Mouse (Mus musculus): ENCODE data around the gene Arhgef19. TPM values are rescaled to one million over a fixed set of nuclear protein-coding genes. Genes with fewer than 3 reads are reported as not detected.

Gene Arhgef19
- 1.7 and 2.0 TPM in 2 replicates for polyA plus RNA-seq (2015; fragmentation: Nextera tagmentation; extraction: Ambion mirVana)

DNA sequence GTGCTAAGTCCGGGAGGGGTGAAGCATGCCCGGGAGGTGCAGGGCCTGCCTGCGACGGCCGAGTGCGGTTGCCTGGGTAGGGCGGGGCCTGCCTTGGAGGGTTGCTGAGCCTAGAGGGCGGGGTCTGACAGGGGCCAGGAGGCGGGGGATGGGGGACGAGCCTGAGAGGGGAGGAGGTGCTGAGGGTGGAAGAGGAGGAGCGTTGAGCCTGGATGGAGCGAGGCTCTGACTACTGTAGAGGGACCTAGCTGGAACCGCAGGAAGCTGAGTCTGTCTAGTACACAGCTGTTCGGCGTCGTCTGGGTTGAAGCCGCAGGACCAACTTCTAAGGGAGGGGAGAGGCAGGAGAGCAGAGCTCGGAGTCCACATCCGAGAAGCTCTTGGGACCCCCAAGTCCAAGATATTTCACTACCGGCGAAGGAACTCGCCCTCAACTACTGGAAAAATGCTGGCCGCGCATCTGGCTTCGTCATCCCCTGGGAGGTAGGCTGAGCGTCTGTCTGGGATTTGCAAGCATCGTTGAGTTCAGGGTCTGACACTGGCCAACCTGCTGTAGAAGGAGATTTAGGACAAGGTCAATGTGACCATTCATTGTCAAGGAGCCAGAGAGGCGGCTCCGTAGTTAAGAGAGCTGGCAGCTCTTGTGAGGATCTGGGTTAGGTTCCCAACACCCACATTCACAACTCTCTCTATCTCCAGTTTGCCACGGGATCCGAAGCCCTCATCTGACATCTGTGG is at the start of gene Arhgef19:
Gene Arhgef19 (plus strand): TSS at position 112 of the 738 bp plus-strand sequence.
- Histone ChIP-seq H3K4me2 (ENCODE audit: low read length) (peak within 1 kb of the TSS; percentile 58), H3K27ac (ENCODE audit: low read depth, low read length) (no peak within 1 kb of the TSS), H3K9ac (ENCODE audit: low read depth, low read length) (peak within 1 kb of the TSS; percentile 54), H3K4me3 (ENCODE audit: low read length) (peak within 1 kb of the TSS; percentile 38), H3K4me1 (ENCODE audit: control insufficient read depth, insufficient read depth, low read depth, low read length) (peaks cover 15% of the 10 kb centered on the region), H3K9me3 (ENCODE audit: control insufficient read depth, low read length) (no peaks in the 10 kb centered on the region), H3K36me3 (ENCODE audit: control insufficient read depth, insufficient read depth, low read length) (no peaks in the 10 kb centered on the region), H3K27me3 (replicated peaks; ENCODE audit: control insufficient read depth, insufficient read depth, low read length) (peaks cover 25% of the 10 kb centered on the region)
- peak; percentile 83 for ATAC-seq
- WGBS = 2% methylated on average over 31 of the region's 31 CpGs

DNA sequence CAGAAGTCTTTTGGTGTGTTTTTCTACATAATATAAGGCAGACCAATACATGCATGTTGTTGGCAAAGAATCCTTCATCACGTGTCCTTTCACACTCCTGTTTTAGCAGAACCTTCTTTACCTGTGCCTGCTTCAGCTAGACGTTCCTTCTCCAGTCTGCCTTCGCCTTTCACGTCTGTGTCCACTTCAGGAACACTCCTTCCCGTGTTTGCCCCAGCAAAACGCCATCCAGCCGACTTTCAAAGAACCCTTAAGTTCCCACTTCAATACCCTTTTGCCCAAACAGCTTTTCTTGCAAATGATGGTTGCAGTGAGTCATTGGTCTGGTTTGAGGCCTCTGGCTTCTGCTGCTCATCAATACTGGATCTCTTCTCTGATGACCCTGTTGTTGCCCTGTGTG is 48.0 kb upstream of the Arhgef19 start:
- Histone ChIP-seq H3K27me3 (replicated peaks; ENCODE audit: control insufficient read depth, insufficient read depth, low read length) (no peaks in the 10 kb centered on the region), H3K4me1 (ENCODE audit: control insufficient read depth, insufficient read depth, low read depth, low read length) (peaks cover 4% of the 10 kb centered on the region; the same call in 1 of the 2 replicates), H3K27ac (ENCODE audit: low read depth, low read length) (no peak overlapping the region), H3K4me2 (ENCODE audit: low read length) (no peak overlapping the region), H3K9me3 (ENCODE audit: control insufficient read depth, low read length) (no peaks in the 10 kb centered on the region), H3K4me3 (ENCODE audit: low read length) (no peak overlapping the region), H3K9ac (ENCODE audit: low read depth, low read length) (no peak overlapping the region), H3K36me3 (ENCODE audit: control insufficient read depth, insufficient read depth, low read length) (peaks cover 14% of the 10 kb centered on the region)
- 93% methylated on average over 7 of the region's 7 CpGs for WGBS
- ATAC-seq = no peak

DNA sequence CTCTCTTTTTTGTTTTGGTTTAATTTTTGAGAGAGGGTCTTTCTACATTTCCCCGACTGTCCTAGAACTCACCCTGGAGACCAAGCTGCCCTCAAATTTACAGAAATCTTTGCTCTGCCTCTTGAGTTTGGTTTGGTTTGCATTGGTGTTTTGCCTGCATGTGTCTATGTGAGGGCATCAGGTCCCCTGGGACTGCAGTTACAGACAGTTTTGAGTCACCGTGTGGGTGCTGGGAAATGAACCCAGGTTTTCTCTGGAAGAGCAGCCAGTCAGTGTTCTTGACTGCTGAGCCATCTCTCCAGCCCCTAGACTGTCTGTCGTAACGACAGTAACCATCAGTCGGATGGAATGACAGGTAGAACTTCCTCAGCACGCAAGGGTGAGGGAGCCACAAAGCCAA is 44.7 kb upstream of the Arhgef19 start:
- no peak for ATAC-seq
- Histone ChIP-seq H3K36me3 (ENCODE audit: control insufficient read depth, insufficient read depth, low read length) (peaks cover 32% of the 10 kb centered on the region), H3K27me3 (replicated peaks; ENCODE audit: control insufficient read depth, insufficient read depth, low read length) (no peaks in the 10 kb centered on the region), H3K27ac (ENCODE audit: low read depth, low read length) (no peak overlapping the region), H3K4me2 (ENCODE audit: low read length) (no peak overlapping the region), H3K4me1 (ENCODE audit: control insufficient read depth, insufficient read depth, low read depth, low read length) (no peaks in the 10 kb centered on the region), H3K4me3 (ENCODE audit: low read length) (no peak overlapping the region), H3K9me3 (ENCODE audit: control insufficient read depth, low read length) (no peaks in the 10 kb centered on the region), H3K9ac (ENCODE audit: low read depth, low read length) (no peak overlapping the region)
- 95% methylated on average over 6 of the region's 6 CpGs for WGBS

DNA sequence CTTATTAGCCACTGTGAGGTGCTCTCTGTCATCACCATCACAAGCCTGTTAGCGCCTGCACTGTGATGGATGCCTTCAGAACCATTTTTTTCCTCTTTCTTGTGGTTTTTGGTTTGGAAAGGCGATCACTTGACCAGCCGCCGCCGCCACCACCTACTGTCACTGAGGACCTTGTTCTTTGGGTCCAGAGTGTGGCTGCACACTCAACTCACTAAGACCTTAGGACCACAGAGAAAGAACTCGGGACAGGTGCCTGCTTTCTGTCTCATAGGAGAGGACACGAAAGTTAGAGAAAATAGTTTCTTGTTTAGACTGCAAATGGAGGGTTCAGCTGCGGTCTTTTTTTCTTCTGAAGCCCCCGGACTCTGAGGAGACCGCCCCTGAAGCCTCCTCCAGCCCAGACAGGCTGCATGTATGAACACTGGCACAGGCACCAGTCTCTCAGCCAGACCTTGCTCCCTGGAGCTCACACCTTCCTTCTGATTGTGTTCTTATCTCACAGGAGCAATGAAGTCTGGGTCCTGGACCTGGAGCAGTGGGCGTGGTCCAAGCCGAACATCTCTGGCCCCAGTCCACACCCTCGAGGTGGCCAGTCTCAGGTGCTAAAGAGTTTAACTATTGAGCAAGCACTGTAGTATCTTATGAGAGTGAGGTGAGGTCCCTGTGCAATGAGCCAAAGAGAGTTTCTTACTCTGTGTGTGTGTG is 42.2 kb upstream of the Arhgef19 start:
- H3K9me3 ChIP-seq (ENCODE audit: control insufficient read depth, low read length) = no peaks in the 10 kb centered on the region
- no peaks in the 10 kb centered on the region for H3K4me1 ChIP-seq (ENCODE audit: control insufficient read depth, insufficient read depth, low read depth, low read length)
- no peak overlapping the region for H3K4me2 ChIP-seq (ENCODE audit: low read length)
- no peak for ATAC-seq
- H3K9ac ChIP-seq (ENCODE audit: low read depth, low read length) = no peak overlapping the region
- no peak overlapping the region for H3K4me3 ChIP-seq (ENCODE audit: low read length)
- 97% methylated on average over 13 of the region's 13 CpGs for WGBS
- no peaks in the 10 kb centered on the region for H3K27me3 ChIP-seq (replicated peaks; ENCODE audit: control insufficient read depth, insufficient read depth, low read length)
- no peak overlapping the region for H3K27ac ChIP-seq (ENCODE audit: low read depth, low read length)
- H3K36me3 ChIP-seq (ENCODE audit: control insufficient read depth, insufficient read depth, low read length) = peaks cover 30% of the 10 kb centered on the region

DNA sequence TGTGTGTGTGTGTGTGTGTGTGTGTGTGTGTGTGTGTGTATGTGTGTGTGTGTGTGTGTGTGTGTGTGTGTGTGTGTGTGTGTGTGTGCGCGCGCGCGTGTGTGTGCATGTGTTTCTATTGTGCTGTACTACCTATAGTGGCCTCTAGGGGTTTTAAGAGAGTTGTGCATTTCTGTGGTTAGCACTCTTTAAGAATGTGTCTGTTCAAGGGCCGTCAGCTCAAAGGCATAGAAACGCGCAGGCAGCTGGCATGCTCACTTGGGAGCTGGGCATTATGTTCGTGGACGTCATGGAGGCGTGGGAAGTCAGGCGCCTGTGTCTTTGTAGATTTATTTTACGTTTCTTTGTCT is 41.6 kb upstream of the Arhgef19 start:
- no peak for ATAC-seq
- no peak overlapping the region for H3K4me3 ChIP-seq (ENCODE audit: low read length)
- no peaks in the 10 kb centered on the region for H3K27me3 ChIP-seq (replicated peaks; ENCODE audit: control insufficient read depth, insufficient read depth, low read length)
- no peak overlapping the region for H3K27ac ChIP-seq (ENCODE audit: low read depth, low read length)
- H3K4me2 ChIP-seq (ENCODE audit: low read length) = no peak overlapping the region
- no peaks in the 10 kb centered on the region for H3K9me3 ChIP-seq (ENCODE audit: control insufficient read depth, low read length)
- H3K36me3 ChIP-seq (ENCODE audit: control insufficient read depth, insufficient read depth, low read length) = peaks cover 30% of the 10 kb centered on the region
- no peaks in the 10 kb centered on the region for H3K4me1 ChIP-seq (ENCODE audit: control insufficient read depth, insufficient read depth, low read depth, low read length)
- H3K9ac ChIP-seq (ENCODE audit: low read depth, low read length) = no peak overlapping the region
- WGBS = 87% methylated on average over 13 of the region's 13 CpGs

DNA sequence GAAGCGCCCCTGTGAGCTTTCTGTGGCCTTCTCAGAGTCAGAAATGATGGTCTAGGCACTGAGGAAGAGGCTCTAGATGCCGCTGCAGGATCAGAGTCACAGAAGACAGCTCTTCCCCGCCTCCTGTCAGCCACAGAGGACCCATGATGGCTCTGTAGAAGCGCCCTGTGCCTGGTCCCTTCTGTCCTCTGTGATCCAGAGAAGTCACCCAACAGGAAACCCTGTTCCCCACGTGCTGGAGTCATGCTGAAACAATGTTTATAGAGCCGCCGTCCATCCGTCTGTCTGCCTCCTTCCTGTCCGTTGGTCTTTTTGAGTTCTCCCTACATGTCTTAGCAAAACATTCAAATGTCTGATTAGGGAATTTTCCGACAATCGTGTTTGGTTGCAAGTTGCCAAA is 38.4 kb upstream of the Arhgef19 start:
- no peaks in the 10 kb centered on the region for H3K4me1 ChIP-seq (ENCODE audit: control insufficient read depth, insufficient read depth, low read depth, low read length)
- WGBS = 82% methylated on average over 11 of the region's 11 CpGs
- no peak overlapping the region for H3K4me2 ChIP-seq (ENCODE audit: low read length)
- H3K27me3 ChIP-seq (replicated peaks; ENCODE audit: control insufficient read depth, insufficient read depth, low read length) = no peaks in the 10 kb centered on the region
- peaks cover 21% of the 10 kb centered on the region for H3K36me3 ChIP-seq (ENCODE audit: control insufficient read depth, insufficient read depth, low read length)
- H3K27ac ChIP-seq (ENCODE audit: low read depth, low read length) = no peak overlapping the region
- ATAC-seq = no peak
- no peak overlapping the region for H3K4me3 ChIP-seq (ENCODE audit: low read length)
- H3K9ac ChIP-seq (ENCODE audit: low read depth, low read length) = no peak overlapping the region
- H3K9me3 ChIP-seq (ENCODE audit: control insufficient read depth, low read length) = no peaks in the 10 kb centered on the region

DNA sequence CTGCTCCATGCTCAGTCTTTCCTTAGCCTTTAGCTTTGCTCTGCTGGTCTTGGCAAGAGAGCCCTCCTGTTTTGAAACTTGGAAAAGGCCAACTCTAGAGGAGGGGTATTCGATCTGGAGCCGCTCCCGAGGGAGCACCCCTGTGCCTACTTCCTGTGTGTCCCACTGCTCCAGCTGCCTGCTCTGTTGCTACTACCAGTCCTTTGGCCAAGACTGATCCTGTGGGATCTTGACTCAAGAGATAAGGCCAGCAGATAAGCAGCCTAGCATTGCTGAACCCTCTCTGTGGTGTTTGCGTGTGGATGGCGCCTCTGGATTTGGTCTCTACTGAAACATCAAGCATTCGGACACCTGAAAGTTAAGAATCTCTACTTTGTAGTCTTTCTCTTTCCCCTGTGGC is 37.1 kb upstream of the Arhgef19 start:
- peaks cover 13% of the 10 kb centered on the region for H3K36me3 ChIP-seq (ENCODE audit: control insufficient read depth, insufficient read depth, low read length)
- H3K27ac ChIP-seq (ENCODE audit: low read depth, low read length) = no peak overlapping the region
- H3K27me3 ChIP-seq (replicated peaks; ENCODE audit: control insufficient read depth, insufficient read depth, low read length) = no peaks in the 10 kb centered on the region
- no peaks in the 10 kb centered on the region for H3K4me1 ChIP-seq (ENCODE audit: control insufficient read depth, insufficient read depth, low read depth, low read length)
- no peak for ATAC-seq
- WGBS = 95% methylated on average over 6 of the region's 6 CpGs
- H3K4me3 ChIP-seq (ENCODE audit: low read length) = no peak overlapping the region
- no peak overlapping the region for H3K4me2 ChIP-seq (ENCODE audit: low read length)
- no peaks in the 10 kb centered on the region for H3K9me3 ChIP-seq (ENCODE audit: control insufficient read depth, low read length)
- H3K9ac ChIP-seq (ENCODE audit: low read depth, low read length) = no peak overlapping the region

DNA sequence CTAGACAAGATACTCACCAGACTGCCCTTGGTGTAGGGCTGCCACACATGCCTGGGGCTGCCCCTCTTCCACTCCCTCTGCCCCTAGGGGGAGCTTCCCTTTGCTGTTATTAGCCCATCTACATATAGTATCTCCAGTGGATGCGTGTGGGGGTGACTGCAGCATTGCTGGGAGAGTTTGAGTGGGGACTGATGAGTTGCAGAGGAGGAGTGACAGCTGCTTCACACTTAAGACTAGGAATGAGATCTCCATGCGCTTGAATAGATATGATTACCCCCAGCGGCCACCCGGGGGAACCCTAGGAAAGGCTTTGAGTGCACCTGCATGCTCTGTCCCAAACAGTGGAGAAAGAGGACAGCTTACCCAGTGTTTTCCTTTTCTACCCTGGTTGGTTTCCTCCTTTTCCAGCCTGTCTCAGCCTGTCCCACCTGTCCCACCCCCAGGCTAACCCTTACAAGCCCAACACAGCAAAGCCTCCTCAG is 34.7 kb upstream of the Arhgef19 start:
- 68% methylated on average over 4 of the region's 4 CpGs for WGBS
- no peaks in the 10 kb centered on the region for H3K9me3 ChIP-seq (ENCODE audit: control insufficient read depth, low read length)
- no peak overlapping the region for H3K4me2 ChIP-seq (ENCODE audit: low read length)
- peaks cover 2% of the 10 kb centered on the region for H3K36me3 ChIP-seq (ENCODE audit: control insufficient read depth, insufficient read depth, low read length)
- H3K9ac ChIP-seq (ENCODE audit: low read depth, low read length) = no peak overlapping the region
- H3K27ac ChIP-seq (ENCODE audit: low read depth, low read length) = no peak overlapping the region
- H3K4me1 ChIP-seq (ENCODE audit: control insufficient read depth, insufficient read depth, low read depth, low read length) = no peaks in the 10 kb centered on the region
- no peaks in the 10 kb centered on the region for H3K27me3 ChIP-seq (replicated peaks; ENCODE audit: control insufficient read depth, insufficient read depth, low read length)
- ATAC-seq = 0 out of 2 replicates have a peak, but pooled peaks have one; percentile 17
- H3K4me3 ChIP-seq (ENCODE audit: low read length) = no peak overlapping the region

DNA sequence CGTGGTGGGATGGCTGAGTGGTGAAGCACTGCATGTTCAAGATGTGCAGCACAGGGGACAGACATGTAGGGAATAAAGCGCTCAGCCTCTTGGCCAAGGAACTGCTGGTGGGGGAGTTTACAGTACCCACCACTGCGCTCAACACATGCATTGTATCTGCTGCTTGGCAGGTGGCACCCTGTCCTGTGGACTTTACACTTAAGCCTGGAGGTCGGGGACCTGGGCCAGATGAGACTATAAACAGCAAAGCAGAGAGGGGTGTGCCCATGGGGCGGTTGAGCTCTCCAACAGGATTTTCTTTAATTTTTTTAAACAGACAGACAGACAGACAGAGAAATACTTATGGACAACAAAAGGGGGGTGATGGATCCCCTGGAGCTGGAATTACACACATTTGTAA is 32.2 kb upstream of the Arhgef19 start:
- H3K4me1 ChIP-seq (ENCODE audit: control insufficient read depth, insufficient read depth, low read depth, low read length) = no peaks in the 10 kb centered on the region
- ATAC-seq = no peak
- H3K36me3 ChIP-seq (ENCODE audit: control insufficient read depth, insufficient read depth, low read length) = no peaks in the 10 kb centered on the region
- H3K27ac ChIP-seq (ENCODE audit: low read depth, low read length) = no peak overlapping the region
- H3K27me3 ChIP-seq (replicated peaks; ENCODE audit: control insufficient read depth, insufficient read depth, low read length) = no peaks in the 10 kb centered on the region
- no peak overlapping the region for H3K9ac ChIP-seq (ENCODE audit: low read depth, low read length)
- H3K4me2 ChIP-seq (ENCODE audit: low read length) = no peak overlapping the region
- H3K4me3 ChIP-seq (ENCODE audit: low read length) = no peak overlapping the region
- no peaks in the 10 kb centered on the region for H3K9me3 ChIP-seq (ENCODE audit: control insufficient read depth, low read length)
- 93% methylated on average over 5 of the region's 5 CpGs for WGBS

Data from hindbrain, embryonic 16.5 days (tissue).